Mouse (Mus musculus) thymus, adult 2 months (tissue): ENCODE data around the gene Il17rb.

Experiments
- CTCF ChIP-seq: fragments of 200-500 bp; IDR thresholded peaks from 2 replicates; pipeline ENCODE4 v1.5.1; 2012; ENCODE audit warnings: mild to moderate bottlenecking, control low read depth, low read length, moderate library complexity, borderline replicate concordance; ENCODE audit not compliant: control insufficient read depth, poor library complexity, insufficient read depth; ENCODE audit errors: extremely low read depth
- POLR2A ChIP-seq: fragments of 200-500 bp; IDR thresholded peaks from 2 replicates; pipeline ENCODE4 v1.6.1; 2012; ENCODE audit warnings: mild to moderate bottlenecking, low read length, control low read depth, moderate library complexity; ENCODE audit not compliant: control insufficient read depth, poor library complexity, insufficient read depth; ENCODE audit errors: extremely low read depth

GRCm38 (mm10) chr14:30039413-30039812 is 30.7 kb upstream of the Il17rb start:
- TF ChIP-seq CTCF (no peak), POLR2A (no peak)
